Mouse (Mus musculus): Measurements from ENCODE around the gene Ppp1r15b. TPM values are rescaled to one million over a fixed set of nuclear protein-coding genes. Genes with fewer than 3 reads are reported as not detected.

Ppp1r15b gene
- polyA plus RNA-seq (2012; rRNA removed) = 27.0 and 27.7 TPM in 2 replicates

DNA sequence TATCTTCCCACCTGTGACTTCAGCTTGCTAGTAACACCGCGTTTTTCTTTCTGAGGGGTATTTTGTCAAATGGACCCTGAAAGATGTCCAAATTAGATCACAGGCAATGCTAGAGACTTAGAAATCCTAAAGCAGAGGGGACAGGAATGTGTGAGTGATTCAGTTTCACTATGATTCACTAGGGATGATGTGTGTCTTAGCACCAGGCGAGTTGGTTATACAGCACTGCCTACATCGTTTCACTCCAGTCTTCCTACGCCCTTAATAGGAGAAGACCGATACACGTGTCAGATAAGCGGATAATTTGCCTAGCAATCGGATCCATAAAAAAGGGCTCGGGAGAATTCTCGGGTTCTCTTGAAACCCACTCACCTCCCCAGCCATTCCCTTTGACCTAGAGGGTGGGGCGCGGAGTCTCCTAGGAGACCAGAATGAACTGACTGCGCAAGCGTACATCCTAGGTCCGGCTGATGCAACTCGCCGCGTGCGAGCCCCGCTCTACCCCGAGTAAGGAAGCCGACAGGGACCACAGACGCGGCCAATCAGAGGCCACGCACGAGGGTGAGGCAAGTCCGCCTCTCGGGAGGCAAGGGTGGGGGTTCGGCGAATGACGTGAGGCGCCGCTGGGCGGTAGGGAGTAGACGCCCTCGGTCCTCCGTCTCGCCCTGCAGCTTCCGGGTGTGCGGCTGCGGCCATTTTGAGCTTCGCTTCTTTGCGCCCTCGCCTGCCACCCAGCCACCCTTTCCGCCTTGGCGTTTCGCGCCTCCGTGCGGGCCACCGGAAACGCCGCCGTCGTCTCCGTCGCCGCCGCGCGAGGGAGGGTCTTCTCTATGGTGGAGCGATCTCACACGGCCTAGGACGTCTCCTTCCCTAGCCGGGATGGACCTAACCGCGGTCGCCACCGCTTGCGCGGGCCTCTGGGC, at the start of gene Ppp1r15b:
Gene Ppp1r15b (plus strand): TSS at position 506 of the 923 bp plus-strand sequence.

DNA sequence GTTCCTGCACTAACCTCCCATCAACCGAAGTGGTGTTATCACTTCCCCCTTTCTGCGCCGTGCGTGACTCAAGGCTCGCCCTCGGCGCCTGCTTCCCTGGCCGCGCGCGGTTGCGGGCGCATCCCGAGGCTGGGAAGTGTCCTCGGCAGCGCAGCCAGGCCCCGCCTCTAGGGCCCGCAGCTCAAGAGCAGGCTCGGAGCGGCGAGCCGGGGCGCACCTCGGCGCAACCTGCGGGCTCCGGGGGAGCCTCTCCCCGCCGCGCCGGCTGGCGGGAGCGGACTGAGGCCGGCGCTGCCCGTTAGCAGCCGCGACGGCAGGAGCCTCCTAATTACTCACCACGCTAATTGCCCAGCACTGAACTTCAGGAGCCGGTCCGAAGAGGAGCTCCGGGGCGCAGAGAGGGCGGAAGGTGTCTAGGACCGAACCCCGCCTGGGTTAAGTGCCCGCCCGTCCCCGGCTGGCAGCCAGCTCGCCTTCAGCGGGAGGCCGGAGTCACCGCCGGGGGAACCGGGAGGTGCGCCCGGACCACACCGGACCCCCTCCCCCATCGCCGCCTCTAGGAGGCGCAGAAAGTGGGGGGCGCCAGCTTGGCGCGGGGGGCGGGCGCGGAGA, 33.0 kb downstream of the Ppp1r15b start, which contains the start of gene Plekha6:
Gene Plekha6 (plus strand): TSS at position 391 of the 612 bp plus-strand sequence.

Other genes starting within 250 kb of the Ppp1r15b start
- gene Mdm4, start 100.6 kb upstream of the Ppp1r15b start, polyA plus RNA-seq (2012; rRNA removed) = 27.4 and 31.1 TPM in 2 replicates
- gene Pik3c2b, start 85.5 kb upstream of the Ppp1r15b start, polyA plus RNA-seq (2012; rRNA removed) = 1.0 TPM in 2 replicates
- 3.6 and 3.8 TPM in 2 replicates for gene Plekha6, start 33.1 kb downstream of the Ppp1r15b start, polyA plus RNA-seq (2012; rRNA removed)
- 5.8 and 7.1 TPM in 2 replicates for gene Golt1a, start 178.7 kb downstream of the Ppp1r15b start, polyA plus RNA-seq (2012; rRNA removed)
- gene Kiss1, start 190.7 kb downstream of the Ppp1r15b start, polyA plus RNA-seq (2012; rRNA removed) = not detected in 2 replicates
- 0.39 and 0.44 TPM in 2 replicates for gene Ren1, start 219.4 kb downstream of the Ppp1r15b start, polyA plus RNA-seq (2012; rRNA removed)
- 34.0 and 35.7 TPM in 2 replicates for gene Etnk2, start 232.4 kb downstream of the Ppp1r15b start, polyA plus RNA-seq (2012; rRNA removed)

Measured in liver, embryonic 18 days (tissue).